Mouse (Mus musculus) olfactory bulb, adult 2 months (tissue): ENCODE results near the gene Src.

Experiments used
- CTCF ChIP-seq: fragments of 200-500 bp; IDR thresholded peaks from 2 replicates; pipeline ENCODE4 v1.5.1; 2012; ENCODE audit warnings: low read depth, mild to moderate bottlenecking, low read length, moderate library complexity; ENCODE audit not compliant: insufficient read depth
- POLR2A ChIP-seq: fragments of 200-500 bp; IDR thresholded peaks from 2 replicates; pipeline ENCODE4 v1.6.1; 2012; ENCODE audit warnings: mild to moderate bottlenecking, low read depth, low read length, moderate library complexity; ENCODE audit not compliant: insufficient read depth

GRCm38 (mm10) chr2:157501324-157501723 lies 83.1 kb downstream of the Src start:
- TF ChIP-seq POLR2A (no peak), CTCF (no peak)
